Mouse (Mus musculus): ENCODE data around the gene Cmtr2.

DNA sequence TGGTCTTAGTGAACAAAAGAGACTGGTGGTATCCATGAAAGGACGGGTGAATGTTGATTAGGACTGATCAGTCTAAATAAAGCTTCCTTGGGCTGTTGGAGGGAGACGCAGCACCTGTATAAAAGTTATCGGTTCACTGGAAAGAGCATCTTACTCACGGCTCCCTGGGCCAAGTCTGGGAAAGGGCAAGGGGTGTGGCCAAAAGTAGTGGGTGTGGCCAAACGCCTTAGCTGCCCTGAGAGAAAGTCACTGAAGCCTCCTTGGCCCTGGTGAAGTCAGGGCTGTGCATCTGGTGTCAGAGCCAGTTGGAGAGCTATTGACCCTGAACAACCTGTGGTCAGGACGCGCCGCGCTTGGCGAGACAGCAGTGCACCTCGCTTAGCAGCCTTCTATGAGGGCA, 31.7 kb upstream of the Cmtr2 start:
- TF ChIP-seq CTCF (IDR thresholded peaks at IDR 0.05; ENCODE audit: extremely low read depth, insufficient read depth, insufficient read length, insufficient replicate concordance), result no peak
- TF ChIP-seq POLR2A (IDR thresholded peaks at IDR 0.05; ENCODE audit: low read depth, low read length), result no peak

Data from spleen, adult 2 months (tissue).